Mouse (Mus musculus): ENCODE measurements around the gene Ilf3.

The Ilf3 gene

GRCm38 (mm10) chr9:21340411-21340810, 27.3 kb upstream of the Ilf3 start:
- no peak for DNase-seq (ENCODE audit: low spot score)

- no peak for DNase-seq (ENCODE audit: low spot score)
Measured at GRCm38 (mm10) chr9:21346627-21347365, 20.9 kb upstream of the Ilf3 start.

GRCm38 (mm10) chr9:21348152-21348551, 19.5 kb upstream of the Ilf3 start:
- DNase-seq (ENCODE audit: low spot score): no peak

GRCm38 (mm10) chr9:21351178-21351577, 16.5 kb upstream of the Ilf3 start:
- no peak for DNase-seq (ENCODE audit: low spot score)

GRCm38 (mm10) chr9:21351702-21352377, 15.8 kb upstream of the Ilf3 start:
- DNase-seq (ENCODE audit: low spot score): no peak

GRCm38 (mm10) chr9:21352463-21353372, 15.0 kb upstream of the Ilf3 start:
- DNase-seq (ENCODE audit: low spot score): no peak

- no peak for DNase-seq (ENCODE audit: low spot score)
Measured at GRCm38 (mm10) chr9:21353373-21353686, 14.3 kb upstream of the Ilf3 start.

- no peak for DNase-seq (ENCODE audit: low spot score)
Measured at GRCm38 (mm10) chr9:21354796-21355195, 12.9 kb upstream of the Ilf3 start.

GRCm38 (mm10) chr9:21356981-21357718, 10.5 kb upstream of the Ilf3 start:
- DNase-seq (ENCODE audit: low spot score): no peak

GRCm38 (mm10) chr9:21366541-21367220, 990 bp upstream of the Ilf3 start:
- no peak for DNase-seq (ENCODE audit: low spot score)

- DNase-seq (ENCODE audit: low spot score): peak; percentile 41
Measured at GRCm38 (mm10) chr9:21368131-21368584, 487 bp downstream of the Ilf3 start.

- DNase-seq (ENCODE audit: low spot score): no peak
Measured at GRCm38 (mm10) chr9:21369080-21369479, 1.4 kb downstream of the Ilf3 start.

- DNase-seq (ENCODE audit: low spot score): no peak
Measured at GRCm38 (mm10) chr9:21370876-21371275, 3.2 kb downstream of the Ilf3 start.

- DNase-seq (ENCODE audit: low spot score): no peak
Measured at GRCm38 (mm10) chr9:21372508-21372907, 4.8 kb downstream of the Ilf3 start.

GRCm38 (mm10) chr9:21379195-21379594, 11.5 kb downstream of the Ilf3 start:
- no peak for DNase-seq (ENCODE audit: low spot score)

GRCm38 (mm10) chr9:21380868-21381267, 13.2 kb downstream of the Ilf3 start:
- DNase-seq (ENCODE audit: low spot score): no peak

- no peak for DNase-seq (ENCODE audit: low spot score)
Measured at GRCm38 (mm10) chr9:21383966-21384365, 16.3 kb downstream of the Ilf3 start.

GRCm38 (mm10) chr9:21392646-21393175, 25.0 kb downstream of the Ilf3 start:
- no peak for DNase-seq (ENCODE audit: low spot score)

- DNase-seq (ENCODE audit: low spot score): no peak
Measured at GRCm38 (mm10) chr9:21395692-21396091, 28.0 kb downstream of the Ilf3 start.

GRCm38 (mm10) chr9:21397170-21397569, 29.5 kb downstream of the Ilf3 start:
- no peak for DNase-seq (ENCODE audit: low spot score)

GRCm38 (mm10) chr9:21401042-21401441, 33.4 kb downstream of the Ilf3 start:
- DNase-seq (ENCODE audit: low spot score): no peak

Data from urinary bladder, postnatal 10 days (tissue).